Mouse (Mus musculus) megakaryocyte, adult 5-6 weeks (primary cell): Measurements from ENCODE around the gene Slc1a3. TPM values are rescaled to one million over a fixed set of nuclear protein-coding genes. Genes with fewer than 3 reads are reported as not detected.
A peak's percentile ranks its signal among the peaks of the same experiment; 100 is the strongest.
"Not testable (repeated sequence)": the region's sequence is repeated elsewhere in the genome, so short reads cannot be mapped to it uniquely, and the experiment has no call there.

Experiments
- ATAC-seq: 2 replicates; pipeline ENCODE4 v1.8.0; 2016; ENCODE audit warnings: mild to moderate bottlenecking, inconsistent platforms; ENCODE audit not compliant: poor library complexity, severe bottlenecking
- total RNA-seq, 2 experiments: library from RNA; stranded (forward) in 1 of 2; stranded (reverse) in 1 of 2; fragments of 153-499, 151-499 nt in 1 of 2; fragments of 221-1000, 200-1000 nt in 1 of 2; gene quantifications; 2 replicates each; pipeline versions ENCODE4 v1.2.3 to v1.2.4; 2015 to 2017

Slc1a3 gene
- total RNA-seq, 2 experiments from 2014 or later: 0.07 TPM; not detected in 1

- ATAC-seq: no peak
Measured at GRCm38 (mm10) chr15:8709578-8709977, 986 bp downstream of the Slc1a3 start.

- ATAC-seq: no peak
Measured at GRCm38 (mm10) chr15:8706613-8707012, 4.0 kb downstream of the Slc1a3 start.

GRCm38 (mm10) chr15:8706178-8706577, 4.4 kb downstream of the Slc1a3 start:
- ATAC-seq: no peak

- ATAC-seq: not testable (repeated sequence)
Measured at GRCm38 (mm10) chr15:8705560-8705959, 5.0 kb downstream of the Slc1a3 start.

GRCm38 (mm10) chr15:8697976-8698375, 12.6 kb downstream of the Slc1a3 start:
- no peak for ATAC-seq

DNA sequence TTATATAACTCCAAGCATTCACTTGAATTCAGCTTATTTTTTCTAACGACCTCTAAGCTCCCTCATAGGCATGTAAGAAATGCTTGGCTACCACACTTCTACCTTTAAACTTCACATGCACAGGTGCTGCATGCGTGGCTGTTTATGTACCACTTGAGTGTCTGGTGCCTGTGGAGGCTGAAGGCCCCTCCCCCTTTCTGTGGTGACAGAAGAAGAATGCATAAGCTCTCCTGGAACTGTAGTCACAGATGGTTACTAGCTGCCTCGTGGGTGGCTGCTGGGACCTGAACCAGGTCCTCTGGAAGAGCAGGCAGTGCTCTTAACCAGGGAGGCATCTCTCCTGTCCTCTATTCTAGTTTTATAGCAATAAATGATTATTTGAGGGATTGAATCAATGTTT, 13.1 kb downstream of the Slc1a3 start:
- ATAC-seq: no peak

GRCm38 (mm10) chr15:8690141-8690540, 20.4 kb downstream of the Slc1a3 start:
- not testable (repeated sequence) for ATAC-seq

- ATAC-seq: no peak
Measured at GRCm38 (mm10) chr15:8686846-8687245, 23.7 kb downstream of the Slc1a3 start.

DNA sequence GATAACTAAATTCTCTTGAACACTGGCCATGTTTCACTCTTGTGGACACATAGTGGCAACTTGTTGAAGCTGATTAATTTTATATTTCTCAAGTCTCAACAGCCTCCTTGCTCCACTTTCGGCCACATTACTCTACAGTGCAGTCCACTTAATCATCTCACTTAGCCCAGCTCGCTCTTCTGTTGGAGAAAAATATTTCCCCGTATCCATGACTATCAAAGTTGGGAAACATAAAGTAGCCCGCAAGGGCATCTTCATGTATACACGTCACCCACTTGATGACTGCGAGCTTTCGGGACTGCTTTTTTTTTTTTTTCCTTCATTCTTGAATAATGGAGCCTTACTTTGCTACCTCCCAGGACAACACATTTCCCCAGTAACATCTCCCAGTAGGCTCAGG, 25.1 kb downstream of the Slc1a3 start:
- ATAC-seq: no peak

DNA sequence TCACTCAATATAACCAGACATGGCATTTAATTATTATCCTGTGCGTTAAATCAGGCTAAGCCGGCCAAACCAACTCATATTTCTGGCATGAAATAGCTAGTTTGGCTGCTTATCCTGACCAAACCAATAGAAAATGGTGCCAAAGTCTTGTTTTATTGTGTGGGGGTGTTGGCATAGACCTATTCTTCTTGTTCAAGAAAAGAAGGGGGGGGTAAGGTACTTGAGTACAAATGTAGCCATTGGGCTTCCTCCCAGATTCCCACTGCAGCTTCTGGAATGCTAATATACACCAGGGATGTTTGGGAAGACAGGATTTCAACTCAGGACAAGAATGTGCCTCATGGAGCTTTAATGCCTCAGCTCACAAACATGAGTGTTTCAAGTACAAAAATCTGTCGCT, 26.3 kb downstream of the Slc1a3 start:
- no peak for ATAC-seq

GRCm38 (mm10) chr15:8682871-8683270, 27.7 kb downstream of the Slc1a3 start:
- no peak for ATAC-seq

GRCm38 (mm10) chr15:8682421-8682820, 28.1 kb downstream of the Slc1a3 start:
- ATAC-seq: no peak

DNA sequence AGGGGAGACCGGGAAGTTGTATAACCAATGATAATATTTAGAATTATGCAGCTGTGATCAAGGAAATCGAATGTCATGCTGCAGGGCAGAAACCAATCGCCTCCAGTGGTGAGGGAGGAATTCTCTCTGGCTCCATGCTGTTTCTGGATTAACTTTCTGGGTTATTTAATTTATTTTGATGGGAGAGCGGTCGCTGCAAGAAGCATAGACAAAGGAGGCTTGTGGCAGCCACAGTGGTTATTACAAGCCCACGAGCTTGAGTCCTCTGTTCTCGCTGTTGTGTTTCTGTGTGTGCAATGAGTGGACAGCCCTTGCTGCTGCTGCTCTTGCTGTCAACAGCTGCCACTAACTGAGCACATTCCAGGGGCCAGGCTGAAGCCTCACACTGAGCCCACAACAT, 28.6 kb downstream of the Slc1a3 start:
- no peak for ATAC-seq

DNA sequence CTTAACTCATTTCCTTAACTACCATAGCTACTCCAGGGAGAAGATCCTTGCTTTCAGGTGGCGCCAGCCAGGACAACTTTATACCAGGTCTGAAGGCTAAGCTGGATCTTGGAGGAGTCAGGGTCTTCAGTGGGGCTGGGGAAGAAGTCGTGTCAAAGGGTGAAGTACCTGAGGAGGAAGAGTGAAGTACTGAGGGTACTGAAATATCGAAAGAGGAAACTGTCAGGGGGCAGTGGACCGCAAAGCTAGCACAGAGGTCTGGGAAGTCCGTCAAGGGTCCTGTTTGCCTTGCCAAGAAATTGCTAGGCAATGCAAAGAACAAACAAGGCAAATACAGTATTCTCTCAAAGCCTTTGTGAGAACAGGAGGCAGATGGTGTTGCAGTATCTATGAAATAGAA, 29.6 kb downstream of the Slc1a3 start:
- no peak for ATAC-seq

- no peak for ATAC-seq
Measured at GRCm38 (mm10) chr15:8676959-8677358, 33.6 kb downstream of the Slc1a3 start.

- no peak for ATAC-seq
Measured at GRCm38 (mm10) chr15:8676211-8676691, 34.3 kb downstream of the Slc1a3 start.

- no peak for ATAC-seq
Measured at GRCm38 (mm10) chr15:8675616-8676015, 34.9 kb downstream of the Slc1a3 start.

DNA sequence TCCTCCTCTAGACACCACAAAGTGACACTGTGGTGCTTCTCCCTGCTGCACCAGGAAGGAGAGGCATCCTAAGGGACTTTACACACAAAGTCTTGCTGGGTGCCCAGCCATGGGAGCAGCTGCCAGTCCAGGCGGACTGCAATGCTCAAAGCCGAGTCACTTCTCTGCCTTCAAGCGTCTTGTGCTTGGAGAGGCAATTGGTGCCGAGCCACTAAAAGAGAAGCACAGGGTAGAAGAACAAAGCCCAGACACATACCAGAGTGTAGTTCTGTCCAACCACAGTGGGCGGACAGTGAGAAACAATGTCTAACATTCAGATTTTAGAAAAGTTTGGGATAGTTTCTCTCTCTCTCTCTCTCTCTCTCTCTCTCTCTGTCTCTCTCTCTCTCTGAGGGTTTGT, 38.0 kb downstream of the Slc1a3 start:
- no peak for ATAC-seq

- no peak for ATAC-seq
Measured at GRCm38 (mm10) chr15:8667849-8668522, 42.6 kb downstream of the Slc1a3 start.

- ATAC-seq: no peak
Measured at GRCm38 (mm10) chr15:8665675-8666350, 44.8 kb downstream of the Slc1a3 start.

GRCm38 (mm10) chr15:8663348-8664099, 47.0 kb downstream of the Slc1a3 start:
- peak; percentile 78 for ATAC-seq

GRCm38 (mm10) chr15:8661856-8662255, 48.7 kb downstream of the Slc1a3 start:
- ATAC-seq: no peak
